Mouse (Mus musculus) heart, postnatal 0 days (tissue): ENCODE measurements around the gene Chchd3. TPM values are rescaled to one million over a fixed set of nuclear protein-coding genes. Genes with fewer than 3 reads are reported as not detected.
A peak's percentile ranks its signal among the peaks of the same experiment; 100 is the strongest.

Experiments used
- ATAC-seq: fragments of 200-750 bp; cut with Nextera tagmentation; 2 replicates; pipeline ENCODE4 v1.8.0; 2017; ENCODE audit warnings: low read depth, moderate number of reproducible peaks, moderate library complexity; ENCODE audit not compliant: insufficient read depth
- DNase-seq: peaks from one replicate; pipeline ENCODE4 v3.0.0-alpha.2; 2016; ENCODE audit warnings: low spot score
- H3K27ac ChIP-seq: fragments of 300-500 bp; sonication (generic); 2 replicates; pipeline ENCODE4 v1.5.1; 2014; ENCODE audit warnings: low read depth, mild to moderate bottlenecking
- H3K27me3 ChIP-seq: fragments of 300-500 bp; sonication (generic); 2 replicates; pipeline ENCODE4 v1.6.1; 2014; ENCODE audit warnings: low read length, mixed read lengths; ENCODE audit not compliant: control insufficient read depth, insufficient read depth
- H3K36me3 ChIP-seq: fragments of 300-500 bp; sonication (generic); replicated peaks from 2 replicates; pipeline ENCODE4 v1.6.1; 2014; ENCODE audit warnings: low read length, mixed read lengths; ENCODE audit not compliant: control insufficient read depth, insufficient read depth
- H3K4me1 ChIP-seq: fragments of 300-500 bp; sonication (generic); 2 replicates; pipeline ENCODE4 v1.6.1; 2014; ENCODE audit warnings: antibody characterized with exemption; ENCODE audit not compliant: control insufficient read depth, insufficient read depth
- H3K4me2 ChIP-seq: fragments of 300-500 bp; sonication (generic); 2 replicates; pipeline ENCODE4 v1.6.1; 2014; ENCODE audit warnings: low read depth, mild to moderate bottlenecking, low read length, moderate library complexity
- H3K4me3 ChIP-seq: fragments of 300-500 bp; sonication (generic); 2 replicates; pipeline ENCODE4 v1.5.1; 2014; ENCODE audit warnings: low read depth, low read length
- H3K9ac ChIP-seq: fragments of 300-500 bp; sonication (generic); replicated peaks from 2 replicates; pipeline ENCODE4 v1.6.1; 2014; ENCODE audit warnings: low read depth, low read length, mixed read lengths
- H3K9me3 ChIP-seq: fragments of 300-500 bp; sonication (generic); replicated peaks from 2 replicates; pipeline ENCODE4 v1.6.1; 2016; ENCODE audit warnings: low read length; ENCODE audit not compliant: control insufficient read depth
- CTCF ChIP-seq: IDR thresholded peaks from 2 replicates; pipeline ENCODE4 v1.5.1; 2016; ENCODE audit warnings: antibody characterized with exemption, control low read depth, low read depth
- EP300 ChIP-seq: IDR thresholded peaks from 2 replicates; pipeline ENCODE4 v1.6.1; 2016; ENCODE audit warnings: antibody characterized with exemption, low read depth
- WGBS: fragments of 180-500 bp; shearing (Covaris S2); extraction: QIAGEN DNeasy Blood & Tissue Kit; methylation state at CpG from one replicate; pipeline ENCODE4 v1.1.7; 2014; 5-methylcytosine and 5-hydroxymethylcytosine counted together
- polyA plus RNA-seq: library from polyadenylated mRNA; unstranded; fragments of >200 nt; fragmentation: Nextera tagmentation; extraction: Ambion mirVana; gene quantifications from 2 replicates; pipeline ENCODE4 v1.2.1, GENCODE M21; 2015
- total RNA-seq: library from RNA; depleted of rRNA; stranded (reverse); fragments of >200 nt; gene quantifications from 2 replicates; pipeline ENCODE4 v1.2.3, GENCODE M21; 2014; ENCODE audit warnings: low replicate concordance

Chchd3 gene
- total and polyA plus RNA-seq, 2 experiments from 2014 or later = 314 to 332 TPM

DNA sequence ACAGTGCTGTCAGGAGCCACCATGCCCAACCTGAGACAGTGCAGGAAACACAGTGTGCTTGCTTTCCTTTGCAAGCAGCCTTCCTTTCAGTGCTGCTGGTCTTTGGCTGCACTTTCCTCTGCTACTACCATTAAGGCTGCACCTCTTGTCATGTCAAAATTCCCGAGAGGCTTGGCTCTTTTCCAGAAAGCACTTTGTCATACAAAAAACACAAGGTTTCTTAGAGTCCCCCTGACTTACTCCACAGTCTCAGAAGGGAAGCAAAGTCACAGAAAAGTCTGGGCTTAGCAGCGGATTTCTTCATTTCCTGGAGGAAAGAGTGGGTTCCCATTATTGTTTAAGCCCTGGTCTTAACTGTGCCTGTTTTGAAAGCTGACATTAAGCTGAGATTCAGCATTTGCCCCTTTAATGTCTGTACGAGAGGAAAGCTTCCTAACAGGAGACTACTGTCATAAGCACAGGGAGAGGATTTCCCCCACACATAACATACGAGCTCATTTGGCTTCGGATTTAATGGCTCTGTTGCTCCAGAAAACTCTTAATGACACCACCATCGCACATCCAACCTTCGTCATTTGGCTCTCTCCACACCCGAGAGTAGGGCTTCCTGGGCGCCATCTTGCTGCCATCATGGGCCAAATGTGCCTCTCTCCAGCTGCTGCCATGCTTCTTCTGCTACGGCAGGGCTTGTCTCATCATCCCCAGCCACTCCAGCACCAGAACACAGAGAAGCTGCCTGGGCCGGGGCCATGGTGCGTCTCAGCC is 236.0 kb downstream of the Chchd3 start:
- DNase-seq = peak; percentile 28
- ATAC-seq = peak; percentile 11; the same call in 1 of the 2 replicates
- no peak overlapping the region for H3K9ac ChIP-seq
- H3K27ac ChIP-seq = peak overlapping the region; percentile 49
- H3K27me3 ChIP-seq = no peaks in the 10 kb centered on the region
- no peaks in the 10 kb centered on the region; the same call in 1 of the 2 replicates for H3K36me3 ChIP-seq
- 68% methylated on average over 12 of the region's 12 CpGs for WGBS
- H3K4me1 ChIP-seq = peaks cover 11% of the 10 kb centered on the region; the same call in 1 of the 2 replicates
- H3K4me3 ChIP-seq = no peak overlapping the region
- no peak for TF ChIP-seq CTCF
- no peak overlapping the region for H3K4me2 ChIP-seq
- no peaks in the 10 kb centered on the region for H3K9me3 ChIP-seq

DNA sequence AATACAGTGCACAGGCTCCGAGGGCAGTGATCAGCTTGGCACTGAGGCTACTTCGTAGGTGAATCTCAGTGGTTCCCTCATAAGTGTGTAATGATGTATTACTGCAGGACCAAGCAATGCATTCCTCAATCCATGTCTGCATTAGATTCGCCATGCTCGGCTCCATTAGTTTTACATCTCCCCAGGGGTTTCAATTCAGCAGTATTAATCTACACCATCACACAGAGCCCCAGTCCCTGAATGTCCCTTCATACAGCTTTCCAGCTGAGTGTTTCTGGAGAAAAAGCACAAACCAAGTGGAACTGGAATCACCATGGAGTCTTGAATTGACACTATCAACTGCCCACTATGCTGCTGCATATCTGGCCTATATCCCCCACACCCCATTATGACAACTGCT is 241.1 kb downstream of the Chchd3 start:
- no peak overlapping the region for H3K27ac ChIP-seq
- no peak for ATAC-seq
- no peak for TF ChIP-seq EP300
- no peak for TF ChIP-seq CTCF
- no peak overlapping the region for H3K4me2 ChIP-seq
- no peak overlapping the region for H3K4me3 ChIP-seq
- 93% methylated on average over 4 of the region's 4 CpGs for WGBS
- peaks cover 10% of the 10 kb centered on the region; the same call in 1 of the 2 replicates for H3K36me3 ChIP-seq
- no peaks in the 10 kb centered on the region for H3K27me3 ChIP-seq
- no peaks in the 10 kb centered on the region for H3K9me3 ChIP-seq
- no peak overlapping the region for H3K9ac ChIP-seq
- no peak for DNase-seq
- peaks cover 5% of the 10 kb centered on the region; the same call in 1 of the 2 replicates for H3K4me1 ChIP-seq

DNA sequence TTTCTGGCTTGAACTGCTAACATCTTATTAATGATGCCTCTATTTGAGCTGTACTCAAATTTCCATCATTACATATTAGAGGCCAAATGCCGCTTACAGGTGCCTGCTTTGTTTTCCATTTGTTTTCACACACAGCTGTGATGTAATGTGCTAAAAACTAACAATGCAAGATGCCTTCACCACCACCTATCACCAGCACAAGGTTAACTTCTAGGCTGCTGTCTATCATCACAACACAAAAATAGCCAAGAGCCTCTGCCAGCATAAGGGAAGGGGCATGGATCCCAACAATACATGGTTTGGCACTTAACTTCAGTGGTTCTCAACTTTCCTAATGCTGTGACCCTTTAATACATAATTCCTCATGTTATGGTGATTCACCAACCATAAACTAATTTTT is 251.3 kb downstream of the Chchd3 start:
- no peak overlapping the region for H3K4me3 ChIP-seq
- peak; percentile 67 for DNase-seq
- 44% methylated on average over 1 of the region's 1 CpGs for WGBS
- H3K9ac ChIP-seq = no peak overlapping the region
- H3K27ac ChIP-seq = peak overlapping the region; percentile 66
- TF ChIP-seq CTCF (no peak), EP300 (no peak)
- H3K4me2 ChIP-seq = no peak overlapping the region
- peaks cover 27% of the 10 kb centered on the region for H3K4me1 ChIP-seq
- H3K27me3 ChIP-seq = no peaks in the 10 kb centered on the region
- H3K9me3 ChIP-seq = no peaks in the 10 kb centered on the region
- ATAC-seq = peak; percentile 77; the same call in 1 of the 2 replicates
- peaks cover under 1% of the 10 kb centered on the region; the same call in 1 of the 2 replicates for H3K36me3 ChIP-seq

DNA sequence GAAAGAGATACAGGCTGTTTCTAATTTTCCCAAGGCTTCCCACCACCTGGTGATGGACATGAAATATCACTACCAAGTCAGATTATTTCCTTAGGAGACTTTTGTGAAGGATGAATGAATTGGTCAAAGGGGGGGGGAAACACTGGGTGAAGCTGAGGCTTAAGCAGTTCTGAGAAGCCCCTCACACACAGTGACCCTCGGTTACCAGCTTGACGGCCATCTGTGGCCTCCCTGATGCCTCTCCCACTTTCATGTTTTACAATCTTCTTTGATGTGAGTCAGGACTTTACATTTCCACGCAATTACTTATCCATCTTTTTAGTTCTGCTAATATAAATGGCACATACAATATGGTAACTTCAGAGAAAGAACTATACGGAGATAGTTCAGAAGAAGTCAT is 252.3 kb downstream of the Chchd3 start:
- peaks cover 27% of the 10 kb centered on the region for H3K4me1 ChIP-seq
- DNase-seq (no peak), ATAC-seq (no peak)
- no peaks in the 10 kb centered on the region for H3K9me3 ChIP-seq
- H3K9ac ChIP-seq = no peak overlapping the region
- H3K27me3 ChIP-seq = no peaks in the 10 kb centered on the region
- H3K27ac ChIP-seq = no peak overlapping the region
- no peak overlapping the region for H3K4me3 ChIP-seq
- H3K36me3 ChIP-seq = peaks cover 8% of the 10 kb centered on the region
- 79% methylated on average over 4 of the region's 4 CpGs for WGBS
- no peak overlapping the region for H3K4me2 ChIP-seq
- no peak for TF ChIP-seq EP300
- TF ChIP-seq CTCF = no peak

DNA sequence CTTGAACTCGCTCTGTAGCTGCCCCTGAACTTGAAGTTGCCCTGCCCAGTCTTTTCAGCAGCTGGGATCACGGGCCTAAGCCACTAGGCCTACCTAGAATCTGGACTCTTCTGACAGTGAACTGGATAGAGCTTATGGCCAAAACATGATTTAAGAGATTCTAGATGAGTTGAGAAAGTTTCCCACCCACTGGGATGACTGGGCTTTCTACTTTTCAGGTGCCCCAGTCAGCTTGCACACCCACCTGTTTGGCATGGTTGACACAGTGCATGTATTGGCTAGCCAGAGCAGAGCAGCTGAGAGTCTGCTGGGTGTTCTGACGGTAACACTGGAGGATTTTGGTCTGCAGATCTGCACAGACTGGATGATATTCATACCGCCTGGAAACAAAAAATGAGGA is 256.4 kb downstream of the Chchd3 start:
- ATAC-seq = no peak
- Histone ChIP-seq H3K4me1 (peaks cover 16% of the 10 kb centered on the region; the same call in 1 of the 2 replicates), H3K9me3 (no peaks in the 10 kb centered on the region), H3K4me2 (no peak overlapping the region), H3K9ac (no peak overlapping the region), H3K27me3 (no peaks in the 10 kb centered on the region), H3K27ac (no peak overlapping the region), H3K36me3 (peaks cover 30% of the 10 kb centered on the region), H3K4me3 (no peak overlapping the region)
- no peak for DNase-seq
- TF ChIP-seq CTCF = no peak
- TF ChIP-seq EP300 = no peak
- WGBS = 96% methylated on average over 4 of the region's 4 CpGs
